Mouse (Mus musculus): ENCODE data around the gene Slc25a24. TPM values are rescaled to one million over a fixed set of nuclear protein-coding genes. Genes with fewer than 3 reads are reported as not detected.

The Slc25a24 gene
- total and polyA plus RNA-seq, 3 experiments = 0.08 TPM; not detected in 2

DNA sequence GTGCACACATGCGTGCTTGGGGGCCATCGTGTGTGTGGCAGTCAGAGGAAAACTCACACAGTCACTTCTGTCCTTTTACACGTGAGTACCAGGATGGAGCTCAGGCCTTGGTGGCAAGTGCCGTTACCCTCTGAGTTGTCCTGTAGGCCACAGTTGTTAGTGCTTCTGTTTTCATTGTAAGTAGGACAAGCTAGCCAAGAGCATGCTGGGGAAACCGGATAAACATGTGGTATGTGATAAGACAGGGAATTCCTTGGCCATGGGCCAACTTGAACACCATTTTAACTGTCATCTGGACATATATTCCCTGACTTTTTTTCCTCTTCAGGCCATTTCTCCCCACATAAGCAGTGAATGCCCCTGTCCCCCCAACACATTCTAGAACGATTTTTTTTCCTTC lies 2.6 kb downstream of the Slc25a24 start:
- TF ChIP-seq ETS1 (conservative IDR thresholded peaks at IDR 0.05; ENCODE audit: low read depth, low read length) (no peak), POLR2AphosphoS2 (IDR thresholded peaks at IDR 0.05; ENCODE audit: low read depth, low read length) (no peak), RCOR1 (conservative IDR thresholded peaks at IDR 0.05; ENCODE audit: low read depth, low read length) (no peak), TBP (conservative IDR thresholded peaks at IDR 0.05; ENCODE audit: low read depth, low read length) (no peak), GABPA (IDR thresholded peaks at IDR 0.05; ENCODE audit: insufficient replicate concordance, low read depth, low read length) (no peak), MYC (IDR thresholded peaks at IDR 0.05; ENCODE audit: low read depth, low read length) (no peak), POLR2A (IDR thresholded peaks at IDR 0.05; ENCODE audit: low read depth, low read length) (no peak), MXI1 (IDR thresholded peaks at IDR 0.05; ENCODE audit: low read depth, low read length) (no peak), USF2 (conservative IDR thresholded peaks at IDR 0.05; ENCODE audit: low read depth, low read length) (no peak), JUN (IDR thresholded peaks at IDR 0.05; ENCODE audit: insufficient read depth, low read depth, low read length) (no peak), NELFE (IDR thresholded peaks at IDR 0.05; ENCODE audit: low read depth, low read length) (no peak), BHLHE40 (IDR thresholded peaks at IDR 0.05; ENCODE audit: low read depth, low read length) (no peak), UBTF (IDR thresholded peaks at IDR 0.05; ENCODE audit: low read depth, low read length) (no peak), NRF1 (IDR thresholded peaks at IDR 0.05; ENCODE audit: low read depth, low read length) (no peak)
- Histone ChIP-seq H3K9ac (ENCODE audit: insufficient read depth, low read depth) (no peak overlapping the region), H3K4me2 (ENCODE audit: insufficient read depth, low read depth, poor library complexity, severe bottlenecking) (no peak overlapping the region), H3K27me3 (replicated peaks) (no peaks in the 10 kb centered on the region), H3K27ac (ENCODE audit: insufficient read depth, low read depth) (no peak overlapping the region), H3K79me2 (replicated peaks; ENCODE audit: control insufficient read depth, extremely low read depth, insufficient read depth, poor library complexity, severe bottlenecking) (no peaks in the 10 kb centered on the region), H3K9me3 (replicated peaks; ENCODE audit: low read length) (no peaks in the 10 kb centered on the region), H3K36me3 (replicated peaks in 1 of 2; ENCODE audit: control insufficient read depth in 1 of 2, insufficient read depth in 1 of 2, low read length in 1 of 2) (no peaks in the 10 kb centered on the region), H3K4me1 (ENCODE audit: control insufficient read depth in 1 of 2, insufficient read depth in 2 of 2) (no peaks in the 10 kb centered on the region), H3K4me3 (replicated peaks in 1 of 3; ENCODE audit: low read depth in 2 of 3, low read length in 2 of 3, poor library complexity in 1 of 3) (no peak overlapping the region)
- no peak for DNase-seq (ENCODE audit: extremely low read depth)
- in situ Hi-C loops (cut with MboI; ENCODE audit: low pct_ligation_motif_present, low pct_unique_long_range_greater_than_20kb, low sequenced_read_pairs) = no loop called here
- dilution Hi-C loops (cut with MboI; ENCODE audit: extremely low pct_ligation_motif_present, extremely low pct_unique_long_range_greater_than_20kb, low sequenced_read_pairs) = no loop called here

DNA sequence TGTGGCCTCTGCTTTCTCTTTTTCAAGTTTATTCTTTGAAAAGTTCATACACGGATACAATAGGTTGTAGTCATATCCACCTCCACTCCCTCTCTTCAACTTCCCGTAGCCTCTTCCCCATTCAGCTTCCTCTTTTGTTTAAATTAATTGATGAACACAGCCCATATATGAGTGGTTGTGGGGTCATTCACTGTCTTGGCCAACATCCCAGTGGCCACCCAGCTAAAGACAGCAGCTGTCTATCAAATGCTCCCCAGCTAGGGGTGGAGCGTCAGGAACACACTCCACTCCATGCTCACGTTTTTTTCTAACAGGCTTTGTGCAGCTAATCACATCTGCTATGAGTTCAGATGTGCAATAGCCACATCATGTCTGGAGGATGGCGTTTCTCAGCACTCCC lies 6.8 kb downstream of the Slc25a24 start:
- H3K9me3 ChIP-seq (replicated peaks; ENCODE audit: low read length) = no peaks in the 10 kb centered on the region
- no peak overlapping the region for H3K4me2 ChIP-seq (ENCODE audit: insufficient read depth, low read depth, poor library complexity, severe bottlenecking)
- dilution Hi-C loops (cut with MboI; ENCODE audit: extremely low pct_ligation_motif_present, extremely low pct_unique_long_range_greater_than_20kb, low sequenced_read_pairs) = no loop called here
- no peak overlapping the region for H3K9ac ChIP-seq (ENCODE audit: insufficient read depth, low read depth)
- H3K36me3 ChIP-seq (replicated peaks in 1 of 2; ENCODE audit: control insufficient read depth in 1 of 2, insufficient read depth in 1 of 2, low read length in 1 of 2) = no peaks in the 10 kb centered on the region
- DNase-seq (ENCODE audit: extremely low read depth) = no peak
- no peak overlapping the region for H3K4me3 ChIP-seq (replicated peaks in 1 of 3; ENCODE audit: low read depth in 2 of 3, low read length in 2 of 3, poor library complexity in 1 of 3)
- no peaks in the 10 kb centered on the region for H3K27me3 ChIP-seq (replicated peaks)
- in situ Hi-C loops (cut with MboI; ENCODE audit: low pct_ligation_motif_present, low pct_unique_long_range_greater_than_20kb, low sequenced_read_pairs) = no loop called here
- no peak overlapping the region for H3K27ac ChIP-seq (ENCODE audit: insufficient read depth, low read depth)
- H3K4me1 ChIP-seq (ENCODE audit: control insufficient read depth in 1 of 2, insufficient read depth in 2 of 2) = no peaks in the 10 kb centered on the region
- no peaks in the 10 kb centered on the region for H3K79me2 ChIP-seq (replicated peaks; ENCODE audit: control insufficient read depth, extremely low read depth, insufficient read depth, poor library complexity, severe bottlenecking)
- TF ChIP-seq CHD1 (IDR thresholded peaks at IDR 0.05; ENCODE audit: low read depth, low read length) = no peak
- TF ChIP-seq BHLHE40 (IDR thresholded peaks at IDR 0.05; ENCODE audit: low read depth, low read length) = no peak
- TF ChIP-seq MYC (IDR thresholded peaks at IDR 0.05; ENCODE audit: low read depth, low read length) = no peak
